Mouse (Mus musculus) thymus, postnatal 10 days (tissue): ENCODE data around the gene Alk.
"Not testable (repeated sequence)": the region's sequence is repeated elsewhere in the genome, so short reads cannot be mapped to it uniquely, and the experiment has no call there.

Experiments
- DNase-seq, 2 experiments: peaks; one replicate each; pipeline ENCODE4 v3.0.0; 2021; ENCODE audit warnings: low spot score in 2 of 2

Gene Alk

GRCm38 (mm10) chr17:72528481-72528880, 75.9 kb downstream of the Alk start:
- DNase-seq: no peak

GRCm38 (mm10) chr17:72527481-72527880, 76.9 kb downstream of the Alk start:
- DNase-seq: no peak

GRCm38 (mm10) chr17:72526356-72526755, 78.1 kb downstream of the Alk start:
- DNase-seq: no peak

GRCm38 (mm10) chr17:72524839-72525238, 79.6 kb downstream of the Alk start:
- DNase-seq: no peak

GRCm38 (mm10) chr17:72523006-72523405, 81.4 kb downstream of the Alk start:
- DNase-seq: no peak

GRCm38 (mm10) chr17:72522381-72522780, 82.0 kb downstream of the Alk start:
- peak in 1 of 2 experiments; percentile 3 for DNase-seq

GRCm38 (mm10) chr17:72521353-72521752, 83.1 kb downstream of the Alk start:
- no peak for DNase-seq

GRCm38 (mm10) chr17:72510746-72511145, 93.7 kb downstream of the Alk start:
- DNase-seq: no peak

- DNase-seq: no peak
Measured at GRCm38 (mm10) chr17:72508678-72509394, 95.6 kb downstream of the Alk start.

GRCm38 (mm10) chr17:72505213-72505612, 99.2 kb downstream of the Alk start:
- no peak for DNase-seq

GRCm38 (mm10) chr17:72504581-72504980, 99.8 kb downstream of the Alk start:
- DNase-seq: no peak

- no peak for DNase-seq
Measured at GRCm38 (mm10) chr17:72495395-72495794, 109.0 kb downstream of the Alk start.

GRCm38 (mm10) chr17:72485623-72486022, 118.8 kb downstream of the Alk start:
- no peak for DNase-seq

GRCm38 (mm10) chr17:72479260-72479659, 125.2 kb downstream of the Alk start:
- not testable (repeated sequence) for DNase-seq

- no peak for DNase-seq
Measured at GRCm38 (mm10) chr17:72477889-72478405, 126.5 kb downstream of the Alk start.

- DNase-seq: no peak
Measured at GRCm38 (mm10) chr17:72476956-72477355, 127.5 kb downstream of the Alk start.

GRCm38 (mm10) chr17:72474166-72474565, 130.3 kb downstream of the Alk start:
- DNase-seq: no peak

GRCm38 (mm10) chr17:72448477-72448876, 155.9 kb downstream of the Alk start:
- DNase-seq: no peak

- DNase-seq: no peak
Measured at GRCm38 (mm10) chr17:72445204-72446177, 158.9 kb downstream of the Alk start.

GRCm38 (mm10) chr17:72417451-72417850, 187.0 kb downstream of the Alk start:
- DNase-seq: no peak

GRCm38 (mm10) chr17:72414676-72415075, 189.8 kb downstream of the Alk start:
- no peak for DNase-seq

- DNase-seq: no peak
Measured at GRCm38 (mm10) chr17:72404813-72405212, 199.6 kb downstream of the Alk start.
